Mouse (Mus musculus) spleen, adult 18-20 months (tissue): Measurements from ENCODE around the gene Trappc10.

ENCODE experiments used
- DNase-seq, 2 experiments: peaks; one replicate each; pipeline ENCODE4 v3.0.0; 2022; ENCODE audit warnings: mixed read lengths in 2 of 2

The Trappc10 gene

DNA sequence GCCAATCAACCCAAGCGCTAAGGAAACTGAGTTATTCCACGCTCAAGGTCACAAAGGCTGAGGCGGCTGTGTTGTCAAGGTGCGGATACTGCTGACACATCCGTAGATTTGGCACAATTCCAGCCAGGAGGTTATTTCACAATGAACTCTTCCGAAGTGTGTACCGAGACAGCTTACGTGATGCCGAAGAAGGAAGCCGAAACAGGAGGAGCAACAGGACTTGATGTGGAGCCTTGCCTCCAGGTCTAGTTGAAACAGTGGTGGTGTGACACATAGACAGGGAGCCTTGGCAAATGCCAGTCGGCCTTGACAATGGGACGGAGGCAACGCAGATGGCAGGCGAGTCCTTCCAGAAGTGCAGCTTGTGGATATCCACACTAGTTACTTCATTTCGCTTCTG lies 86.4 kb downstream of the Trappc10 start:
- DNase-seq, result no peak

DNA sequence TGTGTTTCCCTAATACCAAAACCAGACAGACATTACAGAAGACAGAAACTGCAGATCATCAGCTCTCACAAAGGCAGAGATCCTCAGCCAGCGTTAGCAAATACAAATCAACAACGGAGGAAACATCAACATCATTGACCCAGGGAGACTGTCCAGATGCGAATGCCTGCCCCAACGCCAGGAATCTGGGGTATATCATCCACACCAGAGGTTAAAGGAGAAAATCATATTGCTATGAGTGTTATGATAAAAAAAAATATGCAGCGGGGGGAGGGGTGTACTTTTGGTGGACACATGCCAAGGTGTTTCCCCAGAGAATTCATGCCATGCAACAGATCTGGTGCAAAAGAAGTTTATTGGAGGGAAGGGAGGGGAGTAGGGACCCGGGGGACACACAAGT lies 87.5 kb downstream of the Trappc10 start:
- DNase-seq, result no peak

DNA sequence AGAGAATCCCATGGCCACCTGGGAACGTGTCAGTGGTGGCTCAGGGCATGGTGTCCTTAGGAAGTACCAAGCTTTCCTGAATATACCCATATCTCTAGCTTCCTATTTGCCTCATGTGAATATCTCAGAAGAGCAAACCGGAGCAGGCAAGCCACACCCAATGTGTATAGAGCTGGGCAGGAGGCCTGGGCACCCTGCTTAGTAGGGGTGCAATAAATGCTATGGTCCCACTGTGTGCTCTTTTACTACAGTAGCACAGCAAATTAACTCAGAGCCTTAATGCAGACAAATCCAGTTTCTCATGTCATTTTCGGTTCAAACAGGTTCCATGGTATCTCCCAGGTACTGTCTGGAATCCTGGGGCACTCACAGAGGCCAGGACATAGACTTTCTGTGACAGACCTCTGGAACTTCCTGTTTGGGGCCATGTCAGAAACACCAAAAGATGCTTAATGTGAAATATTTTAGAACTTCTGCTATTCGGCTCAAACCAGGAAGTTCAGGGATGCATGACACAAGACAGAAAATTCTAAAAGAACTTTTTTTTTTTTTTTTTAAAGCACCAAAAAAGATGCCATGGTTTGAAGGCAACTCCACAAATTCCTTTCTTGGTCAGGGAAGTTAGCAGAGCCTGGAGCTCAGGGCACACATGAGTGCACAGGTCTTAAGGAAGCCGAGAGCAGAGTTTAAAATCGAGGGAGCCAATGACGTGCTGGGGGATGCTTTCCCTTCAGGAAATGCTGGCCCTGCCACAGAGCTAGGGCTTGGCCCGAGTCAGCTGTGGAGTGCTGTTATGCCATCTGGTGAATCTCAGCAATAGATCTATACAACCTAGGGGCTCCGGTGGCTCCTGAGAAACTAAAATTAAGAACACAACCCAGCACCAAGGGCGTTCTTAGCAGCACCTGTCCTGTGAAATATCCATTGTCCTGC lies 95.3 kb downstream of the Trappc10 start:
- DNase-seq, result peak in 1 of 2 experiments; percentile 39

DNA sequence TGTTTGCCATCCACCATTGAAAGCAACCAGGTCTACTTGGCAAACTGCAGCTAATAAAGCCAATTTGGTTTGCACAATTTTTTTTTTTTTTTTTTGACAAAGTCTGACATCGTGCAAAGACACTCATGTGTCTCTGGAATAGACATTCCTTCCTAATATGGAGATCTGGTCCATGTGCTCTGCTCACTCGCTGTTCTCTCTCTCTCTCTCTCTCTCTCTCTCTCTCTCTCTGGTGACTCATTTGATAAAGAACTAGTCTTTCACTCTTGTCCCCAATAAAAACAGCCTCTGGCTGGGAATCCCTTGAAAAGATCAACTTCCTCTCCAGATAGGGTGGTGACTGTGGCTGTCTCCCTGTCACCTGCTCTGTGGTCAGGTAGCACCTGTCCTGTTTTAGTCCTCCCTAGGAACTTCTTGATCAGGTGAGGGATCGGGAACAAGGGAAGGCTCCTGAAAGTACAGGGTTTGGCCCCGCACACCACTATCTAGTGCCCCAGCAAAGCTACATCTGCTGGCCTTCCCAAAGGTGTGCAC lies 96.5 kb downstream of the Trappc10 start:
- DNase-seq, result no peak

DNA sequence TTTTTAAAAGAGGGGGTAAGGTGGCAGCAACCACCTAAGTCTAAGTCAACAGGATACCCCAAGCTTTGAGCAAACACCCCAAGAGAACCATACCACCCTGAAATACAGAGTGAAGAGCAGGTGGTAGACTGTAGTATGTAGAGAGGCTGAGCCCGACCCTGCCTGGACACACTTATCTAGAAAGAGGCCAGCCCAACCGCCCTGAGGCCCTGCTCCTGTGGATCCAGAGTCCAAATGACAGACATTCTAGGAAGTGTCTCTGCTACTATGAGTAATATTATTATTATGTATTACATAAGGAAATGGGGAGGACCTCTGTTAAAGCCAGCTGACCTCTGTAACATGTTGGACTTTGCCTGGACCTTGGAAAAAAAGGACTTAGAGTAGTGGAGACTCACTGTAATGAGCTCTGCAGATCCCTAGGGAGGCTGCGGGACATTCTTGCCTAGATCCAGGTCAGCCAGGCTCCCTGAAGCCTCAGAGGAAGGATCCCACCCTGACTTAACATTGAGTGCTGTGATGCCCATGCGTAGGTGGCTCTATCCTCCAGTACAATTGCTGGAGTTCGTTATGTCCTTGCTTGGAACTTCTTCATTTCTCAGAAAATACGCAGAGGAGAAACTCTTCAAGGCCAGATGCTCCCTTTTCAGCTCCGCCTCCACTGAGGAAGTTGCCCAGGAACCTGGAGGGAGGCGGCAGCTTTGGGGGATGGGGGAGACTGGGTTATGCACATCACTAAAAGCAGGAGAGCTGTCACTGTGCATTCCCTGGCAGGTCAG lies 100.5 kb downstream of the Trappc10 start:
- no peak for DNase-seq

DNA sequence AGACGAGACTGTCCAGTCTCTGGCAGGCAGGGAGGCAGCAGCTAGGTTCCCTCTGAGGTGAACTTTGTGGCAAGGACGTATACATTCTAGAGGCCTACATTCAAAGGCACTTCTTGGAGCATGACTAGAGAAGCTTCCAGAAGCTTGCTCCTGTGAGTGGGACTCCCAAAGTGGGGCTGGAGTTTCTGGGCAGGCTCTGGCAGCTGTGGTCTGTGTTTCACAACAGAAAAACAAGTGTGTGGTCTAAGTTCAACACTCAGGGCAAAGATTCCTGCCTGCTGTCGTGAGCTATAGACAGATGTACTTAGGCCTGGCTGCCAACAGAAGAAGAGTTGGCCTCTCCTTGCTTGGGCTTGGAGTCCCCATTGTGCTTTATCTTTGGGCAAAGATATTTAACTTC lies 103.6 kb downstream of the Trappc10 start:
- DNase-seq, result no peak

DNA sequence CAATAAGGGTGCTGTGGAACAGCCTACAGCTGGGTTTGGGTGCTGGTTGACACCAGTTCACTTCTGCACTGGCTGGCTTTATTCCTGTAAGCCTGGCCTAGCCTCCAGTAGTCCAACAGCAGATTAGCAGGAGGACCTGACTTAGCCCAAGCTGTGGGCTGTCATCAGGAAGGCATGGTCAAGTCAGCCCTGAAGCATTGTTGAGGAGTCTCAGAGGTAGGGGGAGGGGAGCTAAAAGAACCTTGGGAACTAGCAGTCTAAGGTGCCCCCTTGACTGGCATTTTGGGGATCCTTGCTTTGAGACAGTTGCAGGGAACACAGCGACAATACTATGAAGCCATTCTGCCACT lies 104.2 kb downstream of the Trappc10 start:
- DNase-seq, result no peak

DNA sequence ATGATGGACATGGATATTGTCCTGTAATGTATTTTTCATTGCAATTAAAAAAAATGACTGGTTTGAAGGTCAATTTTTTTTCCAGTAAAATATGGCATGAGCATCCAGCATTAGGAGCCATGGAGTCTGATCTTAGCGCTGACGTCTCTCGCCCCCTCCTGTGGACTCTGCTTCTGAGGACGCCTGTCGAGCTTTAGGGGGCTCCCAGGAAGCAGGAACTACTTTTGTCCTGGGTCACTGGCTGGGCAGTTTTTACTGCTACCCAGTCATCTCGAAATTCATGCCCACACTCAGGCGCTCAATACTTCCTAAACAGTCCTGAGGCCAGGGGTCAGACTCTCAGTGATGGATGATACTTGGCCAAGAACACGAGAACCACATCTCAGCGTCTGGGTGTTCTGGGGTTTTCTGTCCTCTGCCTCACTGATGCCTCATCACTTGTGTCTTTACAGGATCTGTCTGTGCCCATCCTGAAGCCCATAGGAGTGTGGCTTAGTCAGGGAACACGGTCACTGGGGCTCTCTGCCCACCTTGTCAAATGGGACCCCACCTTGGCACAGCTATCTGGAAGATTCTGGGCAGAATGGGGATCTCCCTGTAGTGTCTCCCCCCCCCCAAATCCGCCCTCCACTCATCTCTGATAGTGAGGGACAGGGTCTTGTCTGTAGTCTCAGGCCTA lies 104.7 kb downstream of the Trappc10 start:
- no peak for DNase-seq

DNA sequence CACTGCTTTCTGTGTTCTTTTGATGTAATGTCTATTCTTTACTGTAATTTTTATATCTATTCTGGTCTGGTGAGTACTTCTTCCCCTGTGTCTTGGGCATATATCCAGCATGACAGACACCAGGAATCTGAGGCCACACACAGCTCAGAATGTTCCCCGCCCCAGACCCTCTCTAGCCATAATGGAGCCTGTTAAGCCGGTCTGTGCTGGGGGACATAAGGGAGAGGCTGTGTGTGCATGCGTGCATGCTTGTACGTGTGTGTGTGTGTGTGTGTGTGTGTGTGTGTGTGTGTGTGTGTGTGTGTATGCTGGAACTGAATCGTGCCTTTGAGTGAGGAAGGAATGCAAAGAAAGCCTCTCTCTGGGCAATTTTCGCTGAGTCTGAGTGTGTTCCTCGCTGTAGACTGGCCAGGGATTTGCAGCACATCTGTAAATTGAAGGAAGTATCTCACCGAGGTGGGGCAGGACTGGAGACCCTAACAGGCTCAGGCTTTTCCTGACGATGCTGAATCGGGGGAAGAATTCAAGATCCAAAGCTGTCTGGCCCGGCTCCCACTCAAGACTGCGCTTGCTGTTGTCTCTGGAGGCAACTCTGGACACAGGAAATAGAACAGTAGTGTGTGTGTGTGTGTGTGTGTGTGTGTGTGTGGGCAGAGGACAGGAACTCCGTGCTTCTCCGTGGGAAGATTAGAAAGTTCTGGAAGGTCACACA lies 105.5 kb downstream of the Trappc10 start:
- DNase-seq, result no peak

DNA sequence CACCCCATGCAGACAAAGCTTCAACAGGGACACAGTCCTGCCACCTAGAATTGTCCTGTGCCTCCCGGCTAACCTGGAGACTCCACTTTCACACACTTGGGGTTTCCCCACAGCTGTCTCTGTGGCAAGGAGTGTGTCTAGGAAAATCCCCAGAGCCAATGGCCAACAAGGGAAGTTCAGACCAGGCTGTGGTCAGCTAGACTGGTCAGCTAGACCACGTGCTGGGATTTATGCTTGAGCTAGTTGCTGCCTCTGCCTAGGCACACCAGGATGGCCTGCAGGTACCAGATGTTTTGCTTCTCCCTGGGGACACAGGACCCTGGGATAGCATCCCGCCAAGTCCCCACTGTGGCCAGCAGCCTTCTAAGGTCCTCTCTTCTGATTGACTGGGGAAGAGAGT lies 107.2 kb downstream of the Trappc10 start:
- no peak for DNase-seq
